Mouse (Mus musculus): Measurements from ENCODE around the gene Gins2.

DNA sequence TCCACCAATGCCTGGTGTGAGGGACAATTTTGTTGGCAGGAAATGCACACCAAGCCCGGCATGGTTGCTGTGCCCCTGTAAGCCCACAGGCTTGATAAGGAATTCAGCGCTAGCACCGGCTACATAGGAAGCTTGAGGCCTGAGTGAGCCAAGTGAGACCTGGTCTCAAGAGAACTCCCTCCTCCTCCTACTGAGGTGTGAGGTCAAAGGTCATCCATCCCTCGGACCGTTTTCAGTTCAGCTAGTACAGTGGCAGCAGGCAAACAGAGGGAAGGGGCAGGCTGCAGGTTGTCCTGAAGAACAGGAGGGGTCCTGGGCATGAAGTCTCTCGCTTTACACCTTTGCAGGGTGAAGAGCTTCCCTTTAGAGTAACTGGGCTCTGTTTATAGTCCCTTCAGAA is 41.7 kb upstream of the Gins2 start:
- TF ChIP-seq POLR2A (IDR thresholded peaks at IDR 0.05; ENCODE audit: control insufficient read depth, extremely low read depth, insufficient read depth, low read length, poor library complexity) (no peak), CTCF (IDR thresholded peaks at IDR 0.05; ENCODE audit: borderline replicate concordance, control insufficient read depth, extremely low read depth, insufficient read depth, low read length, poor library complexity) (no peak)
